Mouse (Mus musculus): ENCODE data around the gene Olfr59. TPM values are rescaled to one million over a fixed set of nuclear protein-coding genes. Genes with fewer than 3 reads are reported as not detected.

Gene Olfr59
- total RNA-seq (2021) = not detected
- long read RNA-seq = 0 reads

- DNase-seq (ENCODE audit: low spot score in 2 of 2) = no peak
Observed at GRCm38 (mm10) chr11:74283436-74283835, at the start of gene Olfr59. TSS of gene Olfr59 (plus strand) at chr11:74283736.

- DNase-seq (ENCODE audit: low spot score in 2 of 2) = no peak
Observed at GRCm38 (mm10) chr11:74241201-74241600, 42.3 kb upstream of the Olfr59 start.

GRCm38 (mm10) chr11:74259508-74259907 is 24.0 kb upstream of the Olfr59 start, which contains the start of gene Olfr406:
TSS of gene Olfr406 (plus strand) at chr11:74259808.
- no peak for DNase-seq (ENCODE audit: low spot score in 2 of 2)

- no peak for DNase-seq (ENCODE audit: low spot score in 2 of 2)
Observed at GRCm38 (mm10) chr11:74287256-74287655, 3.7 kb downstream of the Olfr59 start.

GRCm38 (mm10) chr11:74326044-74326443 is 42.5 kb downstream of the Olfr59 start:
- DNase-seq (ENCODE audit: low spot score in 2 of 2) = no peak

- DNase-seq (ENCODE audit: low spot score in 2 of 2) = no peak
Observed at GRCm38 (mm10) chr11:74328781-74329180, 45.2 kb downstream of the Olfr59 start.

- DNase-seq (ENCODE audit: low spot score in 2 of 2) = no peak
Observed at GRCm38 (mm10) chr11:74337931-74338330, 54.4 kb downstream of the Olfr59 start, which contains the start of gene Olfr410. TSS of gene Olfr410 (minus strand) at chr11:74338031.

Other genes with a start within 250 kb of the Olfr59 start
- gene Olfr139, start 227.2 kb upstream of the Olfr59 start, total RNA-seq (2021) = not detected
- gene Olfr399, start 227.1 kb upstream of the Olfr59 start, total RNA-seq (2021) = not detected
- not detected for gene Zfp616, start 213.8 kb upstream of the Olfr59 start, total RNA-seq (2021)
- gene Olfr401, start 170.0 kb upstream of the Olfr59 start, total RNA-seq (2021) = not detected
- not detected for gene Olfr402, start 130.2 kb upstream of the Olfr59 start, total RNA-seq (2021)
- not detected for gene Olfr403, start 97.5 kb upstream of the Olfr59 start, total RNA-seq (2021)
- not detected for gene Olfr43, start 72.4 kb upstream of the Olfr59 start, total RNA-seq (2021)
- gene Olfr406, start 23.9 kb upstream of the Olfr59 start, total RNA-seq (2021) = not detected
- gene Olfr410, start 54.3 kb downstream of the Olfr59 start, total RNA-seq (2021) = not detected
- not detected for gene Olfr411, start 68.9 kb downstream of the Olfr59 start, total RNA-seq (2021)
- not detected for gene Olfr412, start 78.3 kb downstream of the Olfr59 start, total RNA-seq (2021)

All from layer of hippocampus, postnatal 10 days (tissue).